Mouse (Mus musculus): ENCODE results near the gene Mical3. TPM values are rescaled to one million over a fixed set of nuclear protein-coding genes. Genes with fewer than 3 reads are reported as not detected.

The Mical3 gene
- total RNA-seq, 2 experiments from 2014 or later = 43.0 to 75.5 TPM

DNA sequence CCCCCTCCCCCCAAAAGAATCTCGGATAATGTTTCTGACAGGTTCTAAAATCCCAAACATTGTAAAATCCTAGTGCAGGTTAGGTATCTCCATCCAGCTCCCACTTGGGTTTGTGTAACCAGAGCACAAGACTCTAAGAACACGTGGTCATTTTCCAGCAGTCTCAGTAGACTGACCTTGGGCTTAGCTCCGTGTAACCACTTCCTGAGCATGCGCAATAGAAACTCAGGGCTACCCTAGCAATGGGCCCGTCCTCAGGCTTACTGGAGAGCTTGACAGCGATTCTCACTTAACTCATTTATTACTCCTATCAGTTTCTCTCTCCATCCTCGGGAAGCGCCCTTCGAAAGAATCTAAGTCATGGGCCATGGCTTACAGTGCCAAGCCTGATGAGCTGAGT lies 236.3 kb downstream of the Mical3 start:
- DNase-seq = no peak

DNA sequence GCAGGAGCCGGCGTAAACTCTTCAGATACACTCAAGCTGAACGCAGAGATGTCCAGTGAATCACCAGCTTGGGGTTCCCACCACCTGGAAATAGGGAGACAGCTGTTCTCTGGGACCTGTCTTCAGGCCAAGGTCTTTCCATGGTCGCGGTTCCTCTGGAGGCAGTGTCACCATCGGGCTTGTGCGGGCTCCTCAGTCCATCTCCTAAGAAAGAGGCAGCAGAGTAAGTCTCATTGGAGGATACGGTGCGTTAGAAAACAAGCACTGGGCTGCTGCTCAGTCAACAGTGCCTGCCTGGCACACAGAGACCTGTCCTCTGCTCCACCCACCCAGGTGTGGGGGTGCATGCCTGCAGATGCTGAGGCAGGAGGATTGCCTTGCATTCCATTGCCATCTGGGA lies 236.7 kb downstream of the Mical3 start:
- DNase-seq = no peak

DNA sequence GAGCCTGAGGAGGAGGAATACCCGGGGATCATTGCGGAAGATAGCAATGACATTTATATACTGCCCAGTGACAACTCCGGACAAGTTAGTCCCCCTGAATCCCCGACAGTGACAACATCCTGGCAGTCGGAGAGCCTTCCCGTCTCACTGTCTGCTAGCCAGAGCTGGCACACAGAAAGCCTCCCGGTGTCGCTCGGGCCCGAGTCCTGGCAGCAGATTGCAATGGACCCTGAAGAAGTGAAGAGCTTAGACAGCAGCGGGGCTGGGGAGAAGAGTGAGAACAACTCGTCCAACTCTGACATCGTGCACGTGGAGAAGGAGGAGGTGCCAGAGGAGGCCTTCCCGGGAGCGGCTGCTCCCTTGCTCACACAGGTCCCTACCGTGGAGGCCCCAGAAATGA lies 244.1 kb downstream of the Mical3 start:
- no peak for DNase-seq

DNA sequence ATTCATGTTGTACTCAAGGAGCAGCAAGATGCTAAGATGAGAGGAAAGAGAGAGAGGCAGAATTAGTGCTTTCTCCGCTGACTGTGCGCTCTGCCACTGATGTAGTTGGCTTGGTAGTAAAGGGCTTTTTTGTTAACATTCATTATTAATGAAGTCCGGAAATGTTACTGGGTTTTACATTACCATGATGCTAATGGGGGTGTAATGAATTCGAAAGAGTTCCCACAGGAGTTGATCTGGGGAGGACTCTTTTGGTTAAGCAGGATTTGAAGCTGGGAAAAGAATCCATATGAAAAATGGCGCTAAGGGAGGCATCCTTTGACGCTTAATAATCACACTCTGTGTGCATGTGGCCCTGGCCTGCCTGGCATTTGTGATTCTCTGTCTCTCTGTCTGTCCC lies 246.4 kb downstream of the Mical3 start:
- no peak for DNase-seq

Other genes starting within 250 kb of the Mical3 start
- gene Bid, start 214.1 kb downstream of the Mical3 start, total RNA-seq (2021) = 1 to 10 TPM; 6.4 to 7.0 TPM
- gene Pex26, start 52.7 kb upstream of the Mical3 start, total RNA-seq (2021) = 10 to 100 TPM; 10.5 to 11.1 TPM
- 10 to 100 TPM; 11.3 to 19.1 TPM for gene Tuba8, start 79.7 kb upstream of the Mical3 start, total RNA-seq (2021)
- gene Usp18, start 114.9 kb upstream of the Mical3 start, total RNA-seq (2021) = 1 to 10 TPM; 1.4 to 1.9 TPM
- gene Slc6a13, start 169.2 kb upstream of the Mical3 start, total RNA-seq (2021) = 10 to 100 TPM; 11.4 to 27.6 TPM
- gene Slc6a12, start 212.1 kb upstream of the Mical3 start, total RNA-seq (2021) = 1 to 10 TPM; 4.0 to 7.0 TPM

All from adrenal gland, postnatal 10 days (tissue).